Mouse (Mus musculus): ENCODE results near the gene Aunip.

Gene Aunip

DNA sequence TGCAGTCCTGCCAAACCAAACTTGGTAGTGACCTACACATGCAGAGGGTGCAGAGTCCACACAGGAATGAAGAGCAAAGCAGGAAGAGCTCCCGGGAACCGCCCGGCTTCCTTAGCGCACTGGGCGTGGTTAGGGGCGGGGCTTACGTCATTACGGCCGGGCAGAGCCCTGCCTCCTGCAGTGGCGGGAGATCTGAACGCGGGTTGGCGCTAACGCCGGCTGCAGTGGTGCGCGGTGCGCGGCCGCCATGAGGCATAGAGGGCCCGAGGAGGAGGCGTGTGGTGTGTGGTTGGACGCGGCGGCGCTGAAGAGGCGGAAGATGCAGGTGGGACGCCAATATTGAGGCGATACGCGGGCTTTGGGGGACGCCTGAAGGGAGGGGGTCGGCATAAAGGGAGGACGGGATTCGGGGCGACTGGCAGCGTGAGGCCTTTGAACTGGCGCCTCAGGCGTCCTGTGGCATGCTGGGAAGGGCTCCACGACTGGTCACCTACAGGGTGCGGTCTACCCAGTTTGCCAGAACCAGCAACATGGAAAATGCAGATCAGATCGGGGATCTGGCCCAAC lies at the start of gene Aunip:
TSS of gene Aunip (plus strand) at position 155 of the 567 bp plus-strand sequence.
- DNase-seq = peak; percentile 64 to 80

DNA sequence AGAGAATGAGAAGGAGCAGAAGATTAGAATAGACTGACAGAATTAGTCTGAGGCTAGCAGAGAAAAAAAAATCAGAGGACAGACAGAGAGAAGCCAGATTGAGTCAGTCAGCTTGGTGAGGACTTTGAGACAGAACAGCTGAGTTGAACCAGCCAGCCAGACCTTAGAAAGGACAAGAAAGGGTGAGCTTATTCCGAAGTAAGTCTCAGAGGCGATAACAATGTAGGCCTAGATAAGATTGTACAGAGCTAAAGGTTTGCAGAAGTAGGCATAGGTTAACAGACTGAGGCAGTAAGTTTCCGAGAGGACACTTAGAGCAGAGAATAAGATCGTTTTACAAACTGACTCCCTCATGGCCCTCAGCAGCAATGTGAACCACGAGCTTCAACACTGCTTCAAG lies 49.5 kb upstream of the Aunip start:
- no peak for DNase-seq

DNA sequence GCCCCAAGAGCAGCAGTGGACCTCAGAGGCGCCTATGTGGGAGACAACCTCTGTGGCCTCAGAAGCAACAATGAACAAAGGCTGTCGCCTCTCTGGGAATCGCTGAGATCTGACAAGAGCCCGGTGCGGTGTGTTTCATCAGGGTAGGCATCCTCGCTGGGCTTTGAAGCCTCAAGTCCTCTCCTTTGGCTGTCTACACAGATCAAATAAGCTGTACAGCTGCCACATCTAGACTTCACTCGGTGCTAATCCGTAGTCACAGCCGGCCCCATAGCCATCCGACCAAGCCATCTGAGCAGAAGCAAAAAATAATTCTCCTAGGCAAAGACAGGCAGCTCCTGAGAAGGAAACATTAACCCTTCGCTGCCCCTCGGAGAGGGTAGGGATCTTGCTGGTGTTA lies 45.0 kb upstream of the Aunip start:
- DNase-seq = no peak

DNA sequence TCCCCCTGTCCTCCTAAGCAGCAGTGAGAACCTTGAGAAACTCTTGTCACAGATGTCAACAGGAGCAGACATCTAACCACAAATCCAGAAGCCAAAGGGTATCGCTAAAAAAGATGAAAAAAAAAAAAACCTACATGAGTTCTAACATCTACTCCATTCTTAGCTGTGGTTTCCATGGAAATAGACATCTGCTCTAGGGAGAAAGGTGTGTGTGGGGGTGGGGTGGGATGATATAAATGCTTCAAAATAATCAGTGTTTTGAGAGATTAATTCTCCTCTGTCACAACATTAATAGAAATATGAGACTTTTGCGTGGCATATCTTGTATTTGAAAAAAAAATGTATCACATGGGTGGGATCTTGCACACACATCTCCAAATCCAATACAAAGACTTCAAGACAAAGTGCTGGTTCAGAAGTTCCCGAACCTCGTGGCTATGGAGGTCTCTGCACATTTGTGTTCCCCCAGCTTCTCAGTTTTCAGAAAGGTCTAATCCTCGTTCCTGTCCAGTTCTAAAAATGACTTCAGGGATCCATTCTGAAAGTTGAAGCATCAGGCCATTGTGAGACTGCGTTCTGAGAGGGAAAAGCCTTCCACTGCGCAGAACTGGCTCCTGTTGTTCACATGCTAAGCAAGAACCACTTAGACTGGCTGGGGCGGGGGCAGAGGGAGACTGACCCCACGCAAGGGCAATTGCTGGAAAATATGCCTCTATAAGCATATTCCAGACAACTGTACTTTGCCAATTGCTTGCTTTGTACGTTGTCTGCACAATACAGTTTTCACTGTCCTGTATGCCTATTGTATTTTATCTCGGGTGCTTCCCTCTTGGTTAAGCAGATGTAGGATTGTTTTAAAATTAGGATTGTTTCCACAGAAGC lies 44.2 kb upstream of the Aunip start:
- DNase-seq = no peak

DNA sequence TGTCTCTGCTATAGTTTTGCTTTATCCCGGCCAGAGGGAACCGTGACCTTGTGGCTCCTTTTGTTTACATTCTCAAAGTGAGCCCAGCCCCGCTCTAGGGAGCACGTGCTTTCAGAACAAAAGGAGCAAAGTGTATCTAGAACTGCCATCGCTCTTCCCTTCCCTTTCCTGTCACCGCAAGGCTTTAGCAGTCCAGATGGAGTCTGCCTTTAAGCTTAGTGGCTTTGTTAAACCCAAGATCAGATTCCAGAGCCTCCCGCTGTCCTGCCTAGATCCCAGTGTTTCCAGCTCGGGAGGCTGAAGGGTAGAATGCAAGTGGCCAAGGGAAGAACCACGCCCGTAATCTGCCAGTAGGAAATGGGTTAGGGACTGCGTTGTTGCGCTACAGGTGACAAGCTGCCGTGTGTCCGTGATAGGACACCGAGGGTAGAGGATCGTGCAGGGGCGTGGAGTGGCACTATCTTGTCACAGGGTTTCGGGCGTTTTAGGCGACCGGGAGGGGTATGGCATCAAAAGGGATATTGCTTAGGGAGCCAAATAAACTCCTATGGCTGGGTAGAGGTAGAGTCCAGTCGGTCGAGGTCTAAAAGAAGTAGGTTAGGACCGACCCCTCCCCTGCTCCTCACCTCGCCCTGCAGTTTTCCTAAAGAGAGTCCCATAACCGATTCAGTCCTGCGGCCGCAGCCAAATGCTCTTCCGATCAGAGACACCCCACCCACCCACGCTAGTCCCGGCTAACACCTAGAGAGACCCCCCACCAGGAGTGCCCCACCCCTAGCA lies 43.2 kb upstream of the Aunip start:
- DNase-seq = peak in 1 of 2 experiments; percentile 25

DNA sequence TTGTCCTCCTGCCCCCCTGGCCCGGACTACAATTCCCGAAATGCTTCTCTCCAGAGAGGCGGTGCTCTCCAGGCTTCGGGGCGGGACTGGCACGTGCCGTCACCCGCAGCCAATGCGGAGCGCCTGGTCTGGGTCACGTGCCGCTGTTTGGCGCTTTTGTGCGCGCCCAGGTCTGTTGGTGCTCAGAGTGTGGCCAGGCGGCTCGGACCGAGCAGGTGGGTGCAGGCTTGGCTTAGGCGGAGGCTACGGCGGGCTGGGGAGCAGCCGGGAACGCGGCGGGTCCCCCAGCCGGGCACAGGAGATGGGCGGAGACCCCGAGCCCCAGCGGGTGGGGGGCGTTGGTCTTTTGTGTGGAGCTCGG lies 42.6 kb upstream of the Aunip start, which contains the start of gene Stmn1:
TSS of gene Stmn1 (plus strand) at position 106 of the 361 bp plus-strand sequence.
- DNase-seq = peak; percentile 87 to 90

DNA sequence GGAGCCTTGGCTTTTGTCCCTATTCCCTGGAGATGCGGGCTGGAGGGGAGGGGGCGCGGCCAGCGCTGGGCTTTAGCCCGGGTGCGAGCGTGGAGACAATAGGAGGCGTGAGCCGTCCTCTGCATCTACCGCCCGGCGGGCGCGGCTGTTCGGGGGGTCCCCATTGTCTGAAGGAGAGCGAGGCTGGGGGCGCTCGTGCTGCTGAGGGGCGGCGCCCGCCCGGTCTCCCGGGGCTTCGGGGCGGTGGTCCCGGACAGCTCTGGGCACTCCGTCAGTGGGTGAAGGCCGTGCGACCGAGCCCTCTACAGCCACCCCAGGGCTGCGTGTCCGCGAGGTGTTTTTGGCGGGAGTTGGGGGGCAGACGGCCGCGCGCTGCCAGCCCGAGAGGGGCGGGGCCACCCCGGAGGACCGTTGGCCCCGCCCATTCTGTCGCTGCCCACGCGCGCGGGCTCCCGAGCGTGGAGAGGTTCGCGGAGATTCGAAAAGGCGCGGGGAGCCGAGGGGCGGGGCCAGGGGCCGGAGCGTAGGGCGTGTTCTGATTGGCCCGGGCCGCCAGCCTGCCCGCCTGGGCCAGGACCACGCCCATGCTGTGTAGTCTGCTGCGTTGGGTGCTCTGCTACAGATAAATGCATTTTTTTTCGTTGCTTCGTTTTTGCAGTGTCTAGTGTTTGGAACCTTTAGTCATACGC lies 42.1 kb upstream of the Aunip start:
- peak; percentile 94 to 97 for DNase-seq

DNA sequence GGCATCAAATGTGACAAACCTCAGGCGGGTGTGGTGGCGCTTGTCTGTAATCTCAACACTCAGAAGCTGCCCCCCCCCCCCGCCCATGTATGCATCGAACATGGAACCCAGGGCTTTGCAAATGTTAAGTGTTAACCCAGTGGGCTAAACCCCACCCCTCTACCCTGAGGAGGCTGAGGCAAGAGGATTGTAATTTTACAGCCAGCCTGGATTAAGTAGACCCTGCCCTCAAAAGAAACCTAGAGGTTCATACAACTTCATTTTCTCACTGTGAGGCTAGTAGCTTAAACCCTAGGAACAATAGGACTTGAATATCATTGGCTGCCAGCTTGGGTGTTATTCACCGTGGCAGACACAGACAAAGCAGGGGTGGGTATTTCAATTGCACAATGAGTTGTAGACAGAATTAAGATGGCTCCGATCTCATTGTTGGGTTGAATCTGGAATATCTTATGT lies 41.4 kb upstream of the Aunip start:
- no peak for DNase-seq

DNA sequence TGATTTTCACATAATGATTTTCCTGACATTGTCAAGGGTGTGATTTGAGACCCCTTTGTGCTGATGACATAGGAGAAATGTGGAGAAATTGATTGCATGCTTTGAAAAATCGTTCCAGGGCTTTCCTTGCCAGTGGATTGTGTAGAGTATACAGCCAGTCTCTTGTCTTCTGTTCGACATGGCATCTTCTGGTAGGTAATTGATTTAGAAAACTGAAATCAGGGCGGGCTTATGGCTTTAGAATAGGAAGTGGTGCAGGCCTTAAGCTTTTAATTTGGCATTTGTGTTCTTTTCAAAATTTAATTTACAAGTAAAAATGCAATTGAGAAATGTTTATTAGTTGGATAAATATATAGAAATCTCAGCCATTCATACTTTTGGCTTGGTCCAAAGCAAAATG lies 40.8 kb upstream of the Aunip start:
- no peak for DNase-seq

DNA sequence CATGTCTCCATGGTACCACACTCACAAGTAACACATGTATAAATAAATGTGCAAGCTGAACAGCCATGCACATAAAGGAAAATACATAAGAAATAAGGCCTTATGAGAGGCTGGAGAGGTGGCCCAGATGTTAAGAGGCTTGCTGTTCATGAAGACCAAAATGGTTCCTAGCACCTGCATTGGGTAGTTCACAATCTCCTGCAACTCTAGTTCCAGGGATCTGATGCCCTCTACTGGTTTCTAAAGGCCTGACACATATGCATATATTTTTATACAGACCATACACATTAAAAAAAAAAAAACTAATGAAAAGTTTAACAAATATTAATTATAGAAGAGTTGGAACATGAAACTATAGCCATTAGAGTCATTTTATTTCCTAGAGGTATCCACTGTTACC lies 39.3 kb upstream of the Aunip start:
- DNase-seq = no peak

DNA sequence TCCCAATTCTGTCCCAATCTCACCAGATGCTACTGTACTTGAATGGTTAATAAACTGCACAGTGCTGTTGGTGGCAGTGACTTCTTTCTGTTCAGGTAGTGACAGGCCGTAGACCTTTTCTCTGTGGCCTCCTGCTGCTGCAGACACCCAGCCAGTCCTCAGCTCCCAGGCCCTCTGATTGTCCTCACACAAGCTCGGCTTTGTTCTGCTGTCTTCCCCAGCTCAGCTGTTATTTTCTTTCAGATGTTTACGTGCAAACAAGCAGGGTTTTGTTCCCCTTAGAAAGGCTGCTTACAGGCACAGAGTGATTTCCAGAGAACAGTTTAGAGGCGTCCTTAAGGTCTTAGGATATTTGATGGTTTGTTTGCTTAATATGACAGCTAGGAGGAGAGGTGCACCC lies 37.0 kb upstream of the Aunip start:
- no peak for DNase-seq

DNA sequence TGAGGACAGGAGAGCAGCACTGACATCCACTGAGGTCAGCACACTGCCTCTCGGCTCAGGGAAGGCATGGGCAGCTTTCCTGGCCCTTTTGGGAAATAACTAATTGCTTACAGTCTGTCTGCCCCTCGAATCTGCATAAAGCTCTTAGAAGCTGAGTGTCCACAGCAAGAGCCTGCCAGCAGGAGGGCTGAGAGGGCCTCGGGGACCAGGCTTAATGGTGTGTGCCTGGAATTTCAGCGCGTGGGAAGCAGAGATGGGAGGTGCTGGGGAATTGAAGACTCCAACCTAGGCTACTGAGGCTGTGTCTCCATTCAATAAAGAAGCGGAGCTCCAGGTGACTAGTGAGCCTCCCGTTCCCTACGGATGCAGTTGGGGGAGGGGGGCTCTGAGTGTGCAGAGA lies 36.6 kb upstream of the Aunip start:
- DNase-seq = no peak

DNA sequence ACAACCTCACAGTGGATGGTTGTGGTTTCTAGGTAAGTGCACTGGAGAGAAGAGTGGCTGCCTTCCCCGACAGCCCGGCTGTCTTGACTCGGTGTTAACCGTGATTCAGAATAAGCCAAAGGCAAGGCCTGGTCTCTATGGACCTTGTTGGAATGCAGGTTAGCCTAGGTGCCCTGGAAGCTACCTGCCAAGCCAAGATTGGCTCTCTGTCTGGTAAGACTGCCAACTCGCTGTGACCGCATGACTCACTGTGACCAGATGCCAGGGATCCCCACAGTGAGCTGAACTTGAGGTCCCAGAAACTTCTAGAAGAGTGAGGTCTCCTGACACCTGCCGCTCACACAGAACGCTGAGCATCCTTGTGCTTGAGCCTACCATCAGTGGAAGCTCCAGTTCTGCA lies 33.9 kb upstream of the Aunip start:
- no peak for DNase-seq

DNA sequence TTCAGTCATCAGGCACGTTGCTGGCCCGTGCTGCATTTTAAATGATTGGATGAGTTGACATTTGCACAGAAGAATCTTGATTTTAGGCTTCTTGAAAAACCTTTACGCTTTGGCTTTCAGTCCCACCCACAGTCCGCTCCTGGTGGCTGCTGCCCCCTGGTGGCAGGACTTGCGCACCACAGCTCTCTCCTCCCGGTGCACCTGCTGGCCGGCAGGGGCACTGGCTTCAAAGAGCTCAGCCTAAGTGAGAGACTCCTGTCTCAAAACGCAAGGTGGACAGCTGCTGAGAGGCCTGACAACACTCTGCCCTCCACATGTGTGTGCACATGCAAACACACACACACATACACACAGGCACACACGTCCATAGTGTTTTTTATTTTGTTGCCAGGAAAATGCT lies 32.8 kb upstream of the Aunip start:
- peak; percentile 78 to 95 for DNase-seq

DNA sequence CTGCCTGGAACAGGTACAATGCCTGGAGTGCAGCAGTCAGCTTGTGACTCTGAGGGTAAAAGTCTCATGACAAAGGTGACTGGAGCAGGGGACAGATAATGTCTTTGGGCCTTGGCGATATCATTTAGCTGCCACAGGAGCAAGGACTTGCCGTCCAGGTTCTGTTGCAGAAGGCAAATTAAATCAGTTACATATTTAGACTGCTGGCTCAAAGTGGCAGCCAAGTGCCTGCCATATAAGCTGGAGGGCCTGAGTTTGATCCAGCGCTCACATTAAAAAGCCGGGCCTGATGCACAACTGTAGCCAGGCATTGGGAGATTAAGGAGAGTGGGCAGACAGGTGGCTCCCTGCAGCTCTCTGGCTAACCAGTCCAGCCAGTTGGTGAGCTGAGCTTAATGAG lies 31.0 kb upstream of the Aunip start:
- DNase-seq = no peak

DNA sequence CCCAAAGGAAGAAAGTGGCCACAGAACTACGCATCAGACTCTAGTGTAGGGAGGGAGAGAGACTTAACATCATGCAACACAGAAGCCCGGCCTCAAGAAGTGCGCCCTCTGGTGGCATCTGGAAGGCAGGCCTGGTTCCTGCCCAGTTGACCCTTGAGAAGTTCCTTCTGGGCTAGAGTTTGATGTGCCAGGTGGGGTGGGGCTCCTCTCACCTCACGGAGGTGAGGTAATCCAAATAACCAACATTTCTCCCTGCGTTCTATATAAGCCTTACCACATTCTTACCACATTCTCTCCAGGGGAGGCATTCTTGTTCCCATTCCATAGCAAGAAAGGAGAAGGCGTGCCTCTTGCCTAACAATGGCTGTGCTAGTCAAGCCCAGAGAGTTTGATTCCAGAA lies 29.9 kb upstream of the Aunip start:
- DNase-seq = peak; percentile 56 to 75

DNA sequence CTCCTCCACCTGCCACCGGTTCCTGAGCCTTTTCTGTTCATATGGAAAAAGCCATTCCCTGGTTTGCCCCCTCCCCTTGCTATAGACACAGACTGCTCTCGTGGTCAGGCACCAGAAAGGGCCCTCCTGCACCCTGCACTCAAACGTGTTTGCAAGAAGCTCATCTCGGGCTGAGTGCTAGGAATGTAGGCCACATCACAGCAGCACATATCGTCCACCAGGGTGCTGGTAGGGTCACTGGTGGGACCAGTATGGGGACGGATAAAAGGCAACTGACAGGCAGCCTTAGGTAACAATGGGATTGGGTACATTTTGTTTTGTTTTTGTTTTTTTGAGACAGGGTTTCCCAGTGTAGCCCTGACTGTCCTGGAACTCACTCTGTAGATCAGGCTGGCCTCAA lies 29.5 kb upstream of the Aunip start:
- no peak for DNase-seq

DNA sequence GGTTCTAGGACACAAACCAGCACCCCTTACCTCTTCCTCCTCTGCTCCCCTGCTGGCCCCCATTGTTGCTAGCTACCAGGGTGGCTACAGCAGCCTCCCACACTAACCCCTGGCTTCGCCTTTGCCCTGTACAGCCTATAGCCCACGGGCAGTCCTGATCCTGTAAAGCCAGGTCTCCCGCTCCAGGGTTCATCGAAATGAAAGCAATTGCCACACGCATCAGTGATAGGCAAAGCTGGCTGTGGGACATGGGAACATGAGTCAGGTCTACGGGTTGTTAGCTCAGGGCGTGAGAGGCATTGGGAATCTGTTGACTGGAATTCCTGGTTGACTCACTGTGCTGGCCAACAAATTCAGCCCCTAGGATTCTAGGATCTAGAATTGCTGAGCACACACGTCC lies 28.4 kb upstream of the Aunip start:
- no peak for DNase-seq

DNA sequence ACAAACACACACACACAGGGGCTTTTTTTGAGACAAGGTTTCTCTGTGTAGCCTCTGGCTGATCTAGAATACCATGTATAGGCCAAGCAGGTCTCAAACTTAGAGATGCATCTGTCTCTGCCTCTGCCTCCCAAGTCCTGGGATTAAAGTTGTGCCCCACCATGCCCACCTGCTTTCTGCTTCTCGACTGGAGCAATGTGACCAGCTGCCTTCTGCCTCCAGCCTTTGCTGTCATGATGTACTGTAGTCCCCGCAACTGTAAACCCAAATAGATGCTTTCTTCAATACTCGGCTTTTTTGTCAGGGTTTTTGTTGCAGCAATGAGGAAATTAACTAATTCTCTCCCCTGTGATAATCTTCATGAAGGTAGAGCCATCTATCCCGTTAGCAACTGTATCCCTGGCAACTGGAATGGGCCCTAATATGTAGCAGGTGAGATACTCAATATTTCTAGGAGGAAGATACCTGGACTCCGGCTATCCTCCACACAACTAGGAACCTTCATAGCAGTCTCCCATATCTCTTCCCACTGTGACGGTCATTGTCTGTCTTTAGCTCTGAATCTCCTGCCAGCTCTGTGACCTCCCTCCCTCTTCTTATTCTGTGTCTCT lies 27.6 kb upstream of the Aunip start:
- no peak for DNase-seq

DNA sequence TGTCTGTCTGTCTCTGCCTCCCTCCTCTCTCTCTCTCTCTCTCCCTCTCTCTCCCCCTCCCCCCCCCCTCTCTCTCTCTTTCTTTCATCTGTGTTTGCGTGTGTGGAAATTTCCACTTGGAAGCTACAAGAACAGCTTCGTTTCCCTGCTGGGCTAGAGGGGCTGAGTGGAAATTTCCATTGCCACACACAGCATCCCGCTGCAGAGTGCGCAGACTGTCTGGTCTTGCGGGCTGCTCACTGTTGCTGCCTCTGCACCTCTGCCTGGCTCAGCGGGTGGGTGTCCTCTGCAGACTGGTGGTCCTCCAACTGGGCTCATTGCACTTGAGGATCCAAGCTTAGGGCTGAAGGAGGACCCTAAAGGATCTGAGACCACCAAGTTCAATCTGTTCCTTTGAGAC lies 27.1 kb upstream of the Aunip start:
- no peak for DNase-seq

DNA sequence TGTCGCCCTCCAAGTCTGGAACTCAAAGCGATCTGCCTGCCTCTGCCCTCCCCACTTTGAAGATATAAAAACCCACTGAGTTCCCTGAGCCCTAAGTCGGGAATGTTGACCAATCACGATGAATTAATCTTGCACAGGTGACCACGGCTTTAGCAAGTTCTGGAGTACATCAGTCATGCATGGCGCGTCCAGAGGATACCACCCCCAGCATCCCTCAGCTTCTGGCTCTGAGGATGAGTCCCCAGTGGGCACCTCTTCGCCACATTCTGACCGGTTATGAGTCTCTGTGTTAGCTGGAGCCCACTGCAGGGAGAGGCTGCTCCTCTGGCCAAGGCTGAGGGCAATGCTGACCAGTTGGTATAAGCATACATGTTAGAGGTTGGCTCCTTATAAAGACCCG lies 26.6 kb upstream of the Aunip start:
- DNase-seq = no peak

DNA sequence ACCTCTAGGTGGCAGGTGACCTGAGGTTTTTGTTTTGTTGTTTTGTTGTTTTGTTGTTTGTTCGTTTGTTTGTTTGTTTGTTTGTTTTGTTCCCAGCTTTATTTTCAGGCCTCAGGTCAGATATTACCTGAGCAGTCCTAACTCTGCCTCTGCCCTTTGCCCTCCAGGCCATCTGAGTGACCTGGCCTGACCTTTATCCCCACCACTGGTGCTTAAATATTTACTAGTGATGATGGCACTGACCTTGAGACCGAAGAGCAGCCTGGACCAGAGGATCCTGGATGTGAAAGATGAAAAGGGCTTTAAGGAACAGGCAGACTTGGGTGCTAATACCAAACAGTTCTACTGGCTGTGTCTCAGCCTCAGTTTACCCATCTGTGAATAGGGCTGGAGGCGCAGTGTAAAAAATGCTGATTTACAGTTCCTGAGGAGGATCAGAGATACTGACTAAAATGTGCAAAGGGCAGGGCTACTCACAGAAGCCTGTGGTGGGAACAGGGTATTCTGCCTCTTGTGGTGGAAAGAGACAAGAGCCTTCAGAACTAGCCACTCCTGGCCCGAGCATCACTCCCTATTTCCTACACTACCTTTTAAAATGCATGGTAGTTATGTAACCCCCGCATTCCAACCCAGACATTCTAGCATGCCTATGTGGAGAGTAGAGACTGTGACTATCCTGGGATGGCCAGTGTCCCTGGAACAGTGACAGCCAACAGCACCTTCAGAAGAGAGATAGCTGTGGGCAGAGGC lies 25.5 kb upstream of the Aunip start:
- no peak for DNase-seq
